8 mouse cellular contexts compared by ENCODE assay signal in genomic region chr10:120475601-120476515, GRCm38 (mm10). TPM values are rescaled to one million over a fixed set of nuclear protein-coding genes. Genes with fewer than 3 reads are reported as not detected.
DNase-seq lines count a peak whose midpoint lies in the region; ATAC-seq lines count a peak whose summit lies in the region.

TSS of gene Hmga2 (minus strand) at chr10:120476469.

- peaks cover 50% of the 10 kb centered on the region for H3K4me1 ChIP-seq in forebrain, embryonic 15.5 days
- peaks cover 3% of the 10 kb centered on the region for H3K4me1 ChIP-seq in intestine, embryonic 16.5 days (ENCODE audit: control insufficient read depth, insufficient read depth, low read length)
- peaks cover 19% of the 10 kb centered on the region for H3K4me1 ChIP-seq in lung, embryonic 15.5 days

- peak; percentile 62 for ATAC-seq in forebrain, embryonic 15.5 days (replicated peaks)
- peak; percentile 73 for ATAC-seq in intestine, embryonic 16.5 days
- ATAC-seq in lung, embryonic 15.5 days (ENCODE audit: borderline replicate concordance, extremely low read depth, low FRiP score, low TSS enrichment): peak; percentile 71

- H3K27ac ChIP-seq in forebrain, embryonic 15.5 days (replicated peaks): peak within 1 kb of the TSS; percentile 67
- peak within 1 kb of the TSS; percentile 97 for H3K27ac ChIP-seq in intestine, embryonic 16.5 days (ENCODE audit: low read length)
- H3K27ac ChIP-seq in lung, embryonic 15.5 days: peak within 1 kb of the TSS; percentile 93

- H3K27me3 ChIP-seq in forebrain, embryonic 15.5 days: peaks cover 13% of the 10 kb centered on the region; the same call in 1 of the 2 replicates
- no peaks in the 10 kb centered on the region for H3K27me3 ChIP-seq in intestine, embryonic 16.5 days (replicated peaks; ENCODE audit: control insufficient read depth, insufficient read depth, low read length)
- no peaks in the 10 kb centered on the region for H3K27me3 ChIP-seq in lung, embryonic 15.5 days

- peak within 1 kb of the TSS; percentile 93 for H3K4me2 ChIP-seq in forebrain, embryonic 15.5 days (replicated peaks)
- peak within 1 kb of the TSS; percentile 97 for H3K4me2 ChIP-seq in intestine, embryonic 16.5 days (ENCODE audit: low read depth, low read length)
- H3K4me2 ChIP-seq in lung, embryonic 15.5 days: peak within 1 kb of the TSS; percentile 98

- peak; percentile 52 for DNase-seq in kidney, adult 18-20 months
- no peak for DNase-seq in kidney, adult 9 months
- peak; percentile 50 to 72 for DNase-seq in adrenal gland, adult 18-20 months (ENCODE audit: low spot score in 2 of 2)
- peak; percentile 42 for DNase-seq in ovary, adult 18-20 months (ENCODE audit: low spot score)
- DNase-seq in thymus, adult 18-20 months: no peak

- H3K9me3 ChIP-seq in forebrain, embryonic 15.5 days: no peaks in the 10 kb centered on the region
- no peaks in the 10 kb centered on the region for H3K9me3 ChIP-seq in intestine, embryonic 16.5 days (ENCODE audit: control insufficient read depth, low read length)
- no peaks in the 10 kb centered on the region for H3K9me3 ChIP-seq in lung, embryonic 15.5 days

- H3K9ac ChIP-seq in forebrain, embryonic 15.5 days (replicated peaks): peak within 1 kb of the TSS; percentile 63
- peak within 1 kb of the TSS; percentile 97 for H3K9ac ChIP-seq in intestine, embryonic 16.5 days (ENCODE audit: low read depth, low read length)
- H3K9ac ChIP-seq in lung, embryonic 15.5 days: peak within 1 kb of the TSS; percentile 70

- no peaks in the 10 kb centered on the region for H3K36me3 ChIP-seq in forebrain, embryonic 15.5 days
- H3K36me3 ChIP-seq in intestine, embryonic 16.5 days (ENCODE audit: control insufficient read depth, insufficient read depth, low read length): no peaks in the 10 kb centered on the region
- H3K36me3 ChIP-seq in lung, embryonic 15.5 days: no peaks in the 10 kb centered on the region

- under 1% methylated on average over 93 of the region's 99 CpGs for WGBS in forebrain, embryonic 15.5 days
- WGBS in intestine, embryonic 16.5 days: under 1% methylated on average over 90 of the region's 99 CpGs
- under 1% methylated on average over 99 of the region's 99 CpGs for WGBS in lung, embryonic 15.5 days

- H3K4me3 ChIP-seq in forebrain, embryonic 15.5 days: peak within 1 kb of the TSS; percentile 57
- peak within 1 kb of the TSS; percentile 98 for H3K4me3 ChIP-seq in intestine, embryonic 16.5 days (ENCODE audit: low read length)
- peak within 1 kb of the TSS; percentile 72 for H3K4me3 ChIP-seq in lung, embryonic 15.5 days

RNA-seq across cellular contexts. Expression of gene Hmga2, which starts in this region (rescaled TPM):
- 1 to 10 TPM; 2.0 to 4.0 TPM for total RNA-seq in adrenal gland, adult 18-20 months (2021)
- polyA plus RNA-seq in forebrain, embryonic 15.5 days (2015; fragmentation: Nextera tagmentation; extraction: Ambion mirVana): 1.4 and 1.8 TPM in 2 replicates
- 18.6 and 21.1 TPM in 2 replicates for polyA plus RNA-seq in intestine, embryonic 16.5 days (2015; fragmentation: Nextera tagmentation; extraction: Ambion mirVana)
- 7.8 and 8.7 TPM in 2 replicates for polyA plus RNA-seq in lung, embryonic 15.5 days (2015; fragmentation: Nextera tagmentation; extraction: Ambion mirVana)

Comparison
In these comparisons a context has a peak if more than half of its experiments do, and no peak if none do; other contexts are left out.
1. DNase-seq: peak in kidney, adult 18-20 months (single experiment), adrenal gland, adult 18-20 months (2 of 2) and ovary, adult 18-20 months (single experiment); none in kidney, adult 9 months (single experiment) and thymus, adult 18-20 months (0 of 2).
2. Peak in every context shown above with its lines, with median percentiles within 50 percentile points of each other: ATAC-seq, H3K27ac ChIP-seq, H3K4me2 ChIP-seq, H3K4me3 ChIP-seq and H3K9ac ChIP-seq.